Mouse (Mus musculus): Measurements from ENCODE around the gene Ankfn1. TPM values are rescaled to one million over a fixed set of nuclear protein-coding genes. Genes with fewer than 3 reads are reported as not detected.

The Ankfn1 gene
- polyA plus RNA-seq, 1 experiment from 2014 or later, result 1.9 TPM

- Histone ChIP-seq H3K9me3 (replicated peaks) (no peaks in the 10 kb centered on the region), H3K27ac (replicated peaks) (no peak overlapping the region), H3K27me3 (ENCODE audit: low read depth, poor library complexity, severe bottlenecking) (no peaks in the 10 kb centered on the region), H3K4me1 (no peaks in the 10 kb centered on the region), H3K4me3 (no peak overlapping the region), H3K36me3 (no peaks in the 10 kb centered on the region)
- no peak for DNase-seq (ENCODE audit: low spot score)
- 84% methylated on average over 3 of the region's 3 CpGs for WGBS
These were observed 118.4 kb downstream of the Ankfn1 start for GRCm38 (mm10) chr11:89659048-89659447.

- H3K4me1 ChIP-seq, result no peaks in the 10 kb centered on the region
- no peaks in the 10 kb centered on the region for H3K9me3 ChIP-seq (replicated peaks)
- no peak overlapping the region for H3K27ac ChIP-seq (replicated peaks)
- no peak for DNase-seq (ENCODE audit: low spot score)
- no peaks in the 10 kb centered on the region for H3K36me3 ChIP-seq
- no peak overlapping the region for H3K4me3 ChIP-seq
- H3K27me3 ChIP-seq (ENCODE audit: low read depth, poor library complexity, severe bottlenecking), result no peaks in the 10 kb centered on the region
These were observed 120.9 kb downstream of the Ankfn1 start for GRCm38 (mm10) chr11:89656556-89656955.

GRCm38 (mm10) chr11:89635740-89636139 is 141.7 kb downstream of the Ankfn1 start:
- no peaks in the 10 kb centered on the region for H3K9me3 ChIP-seq (replicated peaks)
- H3K27me3 ChIP-seq (ENCODE audit: low read depth, poor library complexity, severe bottlenecking), result 0 out of 2 replicates have a peak, but pooled peaks cover 16% of the 10 kb centered on the region
- no peak overlapping the region for H3K4me3 ChIP-seq
- DNase-seq (ENCODE audit: low spot score), result no peak
- 45% methylated on average over 1 of the region's 1 CpGs for WGBS
- peaks cover 17% of the 10 kb centered on the region for H3K4me1 ChIP-seq
- H3K36me3 ChIP-seq, result no peaks in the 10 kb centered on the region
- H3K27ac ChIP-seq (replicated peaks), result no peak overlapping the region

- no peaks in the 10 kb centered on the region for H3K27me3 ChIP-seq (ENCODE audit: low read depth, poor library complexity, severe bottlenecking)
- peaks cover 16% of the 10 kb centered on the region for H3K4me1 ChIP-seq
- 93% methylated on average over 2 of the region's 2 CpGs for WGBS
- no peaks in the 10 kb centered on the region for H3K36me3 ChIP-seq
- no peaks in the 10 kb centered on the region for H3K9me3 ChIP-seq (replicated peaks)
- H3K27ac ChIP-seq (replicated peaks), result no peak overlapping the region
- H3K4me3 ChIP-seq, result no peak overlapping the region
- DNase-seq (ENCODE audit: low spot score), result no peak
These were observed 146.1 kb downstream of the Ankfn1 start for GRCm38 (mm10) chr11:89631315-89631714.

- no peaks in the 10 kb centered on the region for H3K27me3 ChIP-seq (ENCODE audit: low read depth, poor library complexity, severe bottlenecking)
- no peak for DNase-seq (ENCODE audit: low spot score)
- WGBS, result 95% methylated on average over 6 of the region's 6 CpGs
These were observed 148.9 kb downstream of the Ankfn1 start for GRCm38 (mm10) chr11:89628562-89628961.

GRCm38 (mm10) chr11:89627232-89627631 is 150.2 kb downstream of the Ankfn1 start:
- Histone ChIP-seq H3K4me1 (peaks cover 13% of the 10 kb centered on the region), H3K36me3 (no peaks in the 10 kb centered on the region), H3K4me3 (no peak overlapping the region), H3K27ac (replicated peaks) (no peak overlapping the region), H3K27me3 (ENCODE audit: low read depth, poor library complexity, severe bottlenecking) (no peaks in the 10 kb centered on the region), H3K9me3 (replicated peaks) (no peaks in the 10 kb centered on the region)
- DNase-seq (ENCODE audit: low spot score), result no peak

More at GRCm38 (mm10) chr11:89628562-89628961, 148.9 kb downstream of the Ankfn1 start:
- Histone ChIP-seq H3K4me3 (no peak overlapping the region), H3K9me3 (replicated peaks) (no peaks in the 10 kb centered on the region), H3K4me1 (peaks cover 10% of the 10 kb centered on the region), H3K36me3 (no peaks in the 10 kb centered on the region), H3K27ac (replicated peaks) (no peak overlapping the region)

- Histone ChIP-seq H3K27me3 (ENCODE audit: low read depth, poor library complexity, severe bottlenecking) (no peaks in the 10 kb centered on the region), H3K27ac (replicated peaks) (no peak overlapping the region)
- WGBS, result 71% methylated on average over 13 of the region's 13 CpGs
These were observed 153.6 kb downstream of the Ankfn1 start for GRCm38 (mm10) chr11:89623698-89624445.

GRCm38 (mm10) chr11:89619955-89620354 is 157.5 kb downstream of the Ankfn1 start:
- Histone ChIP-seq H3K4me1 (peaks cover 31% of the 10 kb centered on the region), H3K27me3 (ENCODE audit: low read depth, poor library complexity, severe bottlenecking) (no peaks in the 10 kb centered on the region), H3K36me3 (no peaks in the 10 kb centered on the region), H3K27ac (replicated peaks) (no peak overlapping the region), H3K9me3 (replicated peaks) (no peaks in the 10 kb centered on the region), H3K4me3 (no peak overlapping the region)
- DNase-seq (ENCODE audit: low spot score), result no peak

More at GRCm38 (mm10) chr11:89623698-89624445, 153.6 kb downstream of the Ankfn1 start:
- peaks cover 26% of the 10 kb centered on the region for H3K4me1 ChIP-seq
- no peak overlapping the region for H3K4me3 ChIP-seq
- DNase-seq (ENCODE audit: low spot score), result no peak
- H3K9me3 ChIP-seq (replicated peaks), result no peaks in the 10 kb centered on the region
- no peaks in the 10 kb centered on the region for H3K36me3 ChIP-seq

GRCm38 (mm10) chr11:89615806-89616205 is 161.6 kb downstream of the Ankfn1 start:
- Histone ChIP-seq H3K9me3 (replicated peaks) (no peaks in the 10 kb centered on the region), H3K27me3 (ENCODE audit: low read depth, poor library complexity, severe bottlenecking) (no peaks in the 10 kb centered on the region), H3K4me3 (no peak overlapping the region), H3K4me1 (peaks cover 20% of the 10 kb centered on the region), H3K36me3 (no peaks in the 10 kb centered on the region), H3K27ac (replicated peaks) (no peak overlapping the region)
- WGBS, result 89% methylated on average over 2 of the region's 2 CpGs
- DNase-seq (ENCODE audit: low spot score), result no peak

GRCm38 (mm10) chr11:89611596-89611995 is 165.9 kb downstream of the Ankfn1 start:
- Histone ChIP-seq H3K36me3 (no peaks in the 10 kb centered on the region), H3K4me3 (no peak overlapping the region), H3K9me3 (replicated peaks) (no peaks in the 10 kb centered on the region), H3K27me3 (ENCODE audit: low read depth, poor library complexity, severe bottlenecking) (no peaks in the 10 kb centered on the region), H3K4me1 (0 out of 2 replicates have a peak, but pooled peaks cover 6% of the 10 kb centered on the region), H3K27ac (replicated peaks) (no peak overlapping the region)
- no peak for DNase-seq (ENCODE audit: low spot score)
- 68% methylated on average over 3 of the region's 3 CpGs for WGBS

- 0 out of 2 replicates have a peak, but pooled peaks cover 6% of the 10 kb centered on the region for H3K4me1 ChIP-seq
- H3K27me3 ChIP-seq (ENCODE audit: low read depth, poor library complexity, severe bottlenecking), result no peaks in the 10 kb centered on the region
- H3K27ac ChIP-seq (replicated peaks), result no peak overlapping the region
- no peak overlapping the region for H3K4me3 ChIP-seq
- no peaks in the 10 kb centered on the region for H3K36me3 ChIP-seq
- WGBS, result 87% methylated on average over 7 of the region's 7 CpGs
- DNase-seq (ENCODE audit: low spot score), result no peak
- no peaks in the 10 kb centered on the region for H3K9me3 ChIP-seq (replicated peaks)
These were observed 169.4 kb downstream of the Ankfn1 start for GRCm38 (mm10) chr11:89608071-89608470.

GRCm38 (mm10) chr11:89607270-89607669 is 170.2 kb downstream of the Ankfn1 start:
- no peaks in the 10 kb centered on the region for H3K9me3 ChIP-seq (replicated peaks)
- no peaks in the 10 kb centered on the region for H3K36me3 ChIP-seq
- WGBS, result 88% methylated on average over 3 of the region's 3 CpGs
- DNase-seq (ENCODE audit: low spot score), result no peak
- H3K27ac ChIP-seq (replicated peaks), result no peak overlapping the region
- H3K27me3 ChIP-seq (ENCODE audit: low read depth, poor library complexity, severe bottlenecking), result no peaks in the 10 kb centered on the region
- H3K4me1 ChIP-seq, result 0 out of 2 replicates have a peak, but pooled peaks cover 6% of the 10 kb centered on the region
- H3K4me3 ChIP-seq, result no peak overlapping the region

GRCm38 (mm10) chr11:89606346-89606745 is 171.1 kb downstream of the Ankfn1 start:
- Histone ChIP-seq H3K4me3 (no peak overlapping the region), H3K27me3 (ENCODE audit: low read depth, poor library complexity, severe bottlenecking) (no peaks in the 10 kb centered on the region), H3K9me3 (replicated peaks) (no peaks in the 10 kb centered on the region), H3K4me1 (0 out of 2 replicates have a peak, but pooled peaks cover 6% of the 10 kb centered on the region), H3K36me3 (no peaks in the 10 kb centered on the region), H3K27ac (replicated peaks) (no peak overlapping the region)
- 80% methylated on average over 6 of the region's 6 CpGs for WGBS
- DNase-seq (ENCODE audit: low spot score), result no peak

All from midbrain, embryonic 10.5 days (tissue).